Comparison of ENCODE assay signal across 18 mouse cellular contexts in the genomic region with DNA sequence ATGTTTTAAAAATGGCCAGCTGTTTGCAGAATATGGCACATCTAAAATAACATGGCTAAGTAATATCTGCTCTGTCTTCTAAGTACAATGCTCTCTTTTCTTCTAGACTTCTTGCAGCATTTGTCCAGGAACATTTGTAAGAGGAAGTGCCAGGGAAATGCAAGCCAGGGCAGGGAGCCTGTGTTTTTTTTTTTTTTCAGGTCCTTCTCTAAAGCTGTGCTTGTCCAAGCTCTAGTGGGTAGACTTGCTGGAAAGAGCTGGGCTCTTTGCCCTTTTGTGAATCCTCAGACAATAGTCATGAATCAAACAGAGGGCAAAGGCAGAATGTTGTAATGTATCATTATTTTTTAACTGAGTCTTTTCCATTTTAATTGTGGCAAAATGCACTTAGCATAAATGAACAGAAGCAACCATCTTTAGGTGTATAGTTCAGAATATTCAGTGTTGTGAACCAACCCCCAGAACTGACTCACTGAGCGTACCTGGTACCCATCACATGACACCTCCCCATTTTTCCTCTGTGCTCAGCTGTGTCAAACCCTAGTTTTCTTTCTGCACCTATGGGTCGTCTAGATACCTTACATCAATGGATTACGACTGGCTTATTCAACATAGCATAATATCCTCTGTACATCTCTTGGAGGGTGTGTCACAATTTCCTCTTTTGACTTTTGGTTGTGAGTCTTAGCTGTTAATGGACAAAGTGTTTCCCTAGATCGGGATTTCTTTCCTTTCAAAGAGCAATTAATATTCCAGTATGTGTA.
DNase-seq lines count a peak whose midpoint lies in the region; ATAC-seq and TF ChIP-seq lines count a peak whose summit lies in the region.
"Had no signal": no experiment of that assay in that cellular context is flagged by ENCODE, and none has a peak within 500 bp of the region (broad histone marks: within the 10 kb centered on the region; RNA-seq: fewer than 3 reads in every experiment).

No protein-coding gene starts in this region.

- no peaks in the 10 kb centered on the region for H3K79me2 ChIP-seq in CH12.LX (replicated peaks; ENCODE audit: control insufficient read depth, extremely low read depth, insufficient read depth, poor library complexity, severe bottlenecking)

- WGBS in hindbrain, embryonic 14.5 days, result 90% methylated on average over 4 of the region's 4 CpGs

- dilution Hi-C loops in CH12.LX (cut with MboI; ENCODE audit: extremely low pct_ligation_motif_present, extremely low pct_unique_long_range_greater_than_20kb, low sequenced_read_pairs), result no loop called here

- no peak for TF ChIP-seq CTCF in CH12.LX (conservative IDR thresholded peaks at IDR 0.05 in 1 of 2, IDR thresholded peaks at IDR 0.05 in 1 of 2; ENCODE audit: low read depth in 2 of 2, low read length in 2 of 2)
- TF ChIP-seq CTCF in brain, embryonic 14.5 days (IDR thresholded peaks at IDR 0.05; ENCODE audit: borderline replicate concordance, extremely low read depth, insufficient read depth, insufficient read length), result no peak

- no peaks in the 10 kb centered on the region for H3K27me3 ChIP-seq in CH12.LX (replicated peaks)
- peaks cover 4% of the 10 kb centered on the region for H3K27me3 ChIP-seq in hindbrain, embryonic 14.5 days (ENCODE audit: control insufficient read depth, insufficient read depth, low read length)
- H3K27me3 ChIP-seq: forebrain, embryonic 13.5 days; limb, embryonic 15.5 days; stomach, embryonic 15.5 days had no signal

- no peak for ATAC-seq in hindbrain, embryonic 14.5 days (ENCODE audit: low FRiP score)
- ATAC-seq: forebrain, embryonic 13.5 days; lung, postnatal 0 days; midbrain, embryonic 13.5 days had no signal

- no peak overlapping the region for H3K4me3 ChIP-seq in CH12.LX (replicated peaks in 1 of 3; ENCODE audit: low read depth in 2 of 3, low read length in 2 of 3, poor library complexity in 1 of 3)
- no peak overlapping the region for H3K4me3 ChIP-seq in hindbrain, embryonic 14.5 days (replicated peaks; ENCODE audit: low read length)
- H3K4me3 ChIP-seq: forebrain, embryonic 13.5 days; heart, embryonic 10.5 days; hindbrain, embryonic 12.5 days; limb, embryonic 15.5 days; midbrain, embryonic 13.5 days; myocyte; stomach, embryonic 15.5 days had no signal

- TF ChIP-seq EP300 in CH12.LX (IDR thresholded peaks at IDR 0.05; ENCODE audit: low read length), result no peak

- H3K4me2 ChIP-seq in CH12.LX (ENCODE audit: insufficient read depth, low read depth, poor library complexity, severe bottlenecking), result peak overlapping the region; percentile 6; the same call in 1 of the 2 replicates
- no peak overlapping the region for H3K4me2 ChIP-seq in hindbrain, embryonic 14.5 days (replicated peaks)
- H3K4me2 ChIP-seq: forebrain, embryonic 13.5 days; hindbrain, embryonic 12.5 days; limb, embryonic 15.5 days; midbrain, embryonic 13.5 days; stomach, embryonic 15.5 days had no signal

- no peaks in the 10 kb centered on the region for H3K36me3 ChIP-seq in CH12.LX (replicated peaks in 1 of 2; ENCODE audit: control insufficient read depth in 1 of 2, insufficient read depth in 1 of 2, low read length in 1 of 2)
- H3K36me3 ChIP-seq in hindbrain, embryonic 14.5 days (replicated peaks; ENCODE audit: control insufficient read depth, insufficient read depth), result no peaks in the 10 kb centered on the region
- H3K36me3 ChIP-seq: heart, embryonic 10.5 days; hindbrain, embryonic 12.5 days; limb, embryonic 15.5 days; midbrain, embryonic 13.5 days; stomach, embryonic 15.5 days had no signal

- no peaks in the 10 kb centered on the region for H3K9me3 ChIP-seq in CH12.LX (replicated peaks; ENCODE audit: low read length)
- H3K9me3 ChIP-seq in hindbrain, embryonic 14.5 days (ENCODE audit: control insufficient read depth, low read length), result no peaks in the 10 kb centered on the region
- H3K9me3 ChIP-seq: forebrain, embryonic 13.5 days; heart, embryonic 10.5 days; hindbrain, embryonic 12.5 days; limb, embryonic 15.5 days; midbrain, embryonic 13.5 days; stomach, embryonic 15.5 days had no signal

- H3K9ac ChIP-seq in CH12.LX (ENCODE audit: insufficient read depth, low read depth), result no peak overlapping the region
- no peak overlapping the region for H3K9ac ChIP-seq in hindbrain, embryonic 14.5 days
- H3K9ac ChIP-seq: forebrain, embryonic 13.5 days; hindbrain, embryonic 12.5 days; limb, embryonic 15.5 days; midbrain, embryonic 13.5 days; stomach, embryonic 15.5 days had no signal

- in situ Hi-C loops in CH12.LX (cut with MboI; ENCODE audit: low pct_ligation_motif_present, low pct_unique_long_range_greater_than_20kb, low sequenced_read_pairs), result no loop called here

- TF ChIP-seq RAD21 in CH12.LX (IDR thresholded peaks at IDR 0.05; ENCODE audit: low read depth, low read length), result no peak

- H3K4me1 ChIP-seq in CH12.LX (ENCODE audit: control insufficient read depth in 1 of 2, insufficient read depth in 2 of 2), result no peaks in the 10 kb centered on the region
- H3K4me1 ChIP-seq in hindbrain, embryonic 14.5 days (replicated peaks; ENCODE audit: control insufficient read depth, insufficient read depth, low read length), result no peaks in the 10 kb centered on the region
- H3K4me1 ChIP-seq: forebrain, embryonic 13.5 days; heart, embryonic 10.5 days; hindbrain, embryonic 12.5 days; limb, embryonic 15.5 days; stomach, embryonic 15.5 days had no signal

- DNase-seq in gastrocnemius, postnatal 25 days, result peak; percentile 18
- no peak for DNase-seq in gastrocnemius, postnatal 14 days
- DNase-seq in CH12.LX (ENCODE audit: extremely low read depth) (no peak), liver (no peak)
- peak; percentile 7 for DNase-seq in brain, embryonic 14.5 days (ENCODE audit: low read depth)
- DNase-seq in cerebellum, adult 9-11 months, result peak; percentile 58
- DNase-seq in hindbrain, embryonic 14.5 days (ENCODE audit: low spot score), result no peak
- DNase-seq: B cell, adult 2 months; kidney, postnatal 36 days; thymus, adult 18-20 months had no signal

- H3K27ac ChIP-seq in CH12.LX (ENCODE audit: insufficient read depth, low read depth), result no peak overlapping the region
- H3K27ac ChIP-seq in hindbrain, embryonic 14.5 days, result no peak overlapping the region
- H3K27ac ChIP-seq: forebrain, embryonic 13.5 days; heart, embryonic 10.5 days; hindbrain, embryonic 12.5 days; limb, embryonic 15.5 days; midbrain, embryonic 13.5 days; stomach, embryonic 15.5 days had no signal

- TF ChIP-seq POLR2A in CH12.LX (IDR thresholded peaks at IDR 0.05; ENCODE audit: low read depth, low read length), result no peak
- no peak for TF ChIP-seq POLR2A in brain, embryonic 14.5 days (IDR thresholded peaks at IDR 0.05; ENCODE audit: borderline replicate concordance, extremely low read depth, insufficient read depth, insufficient read length, poor library complexity, severe bottlenecking)

- intact Hi-C loops in gastrocnemius, postnatal 14 days (cut with DNase I; ENCODE audit: low total_unique reads), result no loop called here

TF ChIP-seq in CH12.LX, 34 proteins besides CTCF, POLR2A, EP300 and RAD21:
- TF ChIP-seq ZKSCAN1 (IDR thresholded peaks at IDR 0.05; ENCODE audit: borderline replicate concordance, low read depth, low read length), result no peak
- no peak for TF ChIP-seq E2F4 (IDR thresholded peaks at IDR 0.05; ENCODE audit: insufficient replicate concordance, low read depth, low read length)
- no peak for TF ChIP-seq JUN (IDR thresholded peaks at IDR 0.05; ENCODE audit: insufficient read depth, low read depth, low read length)
- TF ChIP-seq BHLHE40 (IDR thresholded peaks at IDR 0.05; ENCODE audit: low read depth, low read length), result no peak
- TF ChIP-seq SIN3A (IDR thresholded peaks at IDR 0.05; ENCODE audit: low read length), result no peak
- no peak for TF ChIP-seq USF2 (conservative IDR thresholded peaks at IDR 0.05; ENCODE audit: low read depth, low read length)
- no peak for TF ChIP-seq NELFE (IDR thresholded peaks at IDR 0.05; ENCODE audit: low read depth, low read length)
- TF ChIP-seq PAX5 (IDR thresholded peaks at IDR 0.05; ENCODE audit: low read length), result no peak
- no peak for TF ChIP-seq CHD2 (IDR thresholded peaks at IDR 0.05; ENCODE audit: low read length)
- TF ChIP-seq GABPA (IDR thresholded peaks at IDR 0.05; ENCODE audit: insufficient replicate concordance, low read depth, low read length), result no peak
- no peak for TF ChIP-seq TCF12 (IDR thresholded peaks at IDR 0.05; ENCODE audit: low read depth, low read length)

Comparison
In these comparisons a context has a peak if more than half of its experiments do, and no peak if none do; other contexts are left out.
1. DNase-seq: peak in gastrocnemius, postnatal 25 days (single experiment), brain, embryonic 14.5 days (single experiment) and cerebellum, adult 9-11 months (single experiment); none in gastrocnemius, postnatal 14 days (single experiment), CH12.LX (single experiment), hindbrain, embryonic 14.5 days (single experiment) and liver (single experiment).